Mouse (Mus musculus) limb, embryonic 14.5 days (tissue): ENCODE data around the gene Grip1. TPM values are rescaled to one million over a fixed set of nuclear protein-coding genes. Genes with fewer than 3 reads are reported as not detected.

Experiments used
- ATAC-seq: fragments of 200-750 bp; cut with Nextera tagmentation; 2 replicates; pipeline ENCODE4 v1.8.0; 2017; ENCODE audit warnings: low read depth, moderate number of reproducible peaks, moderate TSS enrichment; ENCODE audit not compliant: low FRiP score
- DNase-seq: peaks from one replicate; pipeline ENCODE4 v3.0.0-alpha.2; 2015; ENCODE audit warnings: low spot score
- H3K27ac ChIP-seq: fragments of 300-500 bp; sonication (generic); replicated peaks from 2 replicates; pipeline ENCODE4 v1.5.1; 2014; ENCODE audit warnings: low read depth, mild to moderate bottlenecking, low read length, moderate library complexity, mixed read lengths
- H3K27me3 ChIP-seq: fragments of 300-500 bp; sonication (generic); 2 replicates; pipeline ENCODE4 v1.6.1; 2014; ENCODE audit warnings: low read length, mixed read lengths; ENCODE audit not compliant: control insufficient read depth, insufficient read depth
- H3K36me3 ChIP-seq: fragments of 300-500 bp; sonication (generic); 2 replicates; pipeline ENCODE4 v1.6.1; 2014; ENCODE audit warnings: mild to moderate bottlenecking, low read length, moderate library complexity, mixed read lengths; ENCODE audit not compliant: control insufficient read depth, insufficient read depth
- H3K4me1 ChIP-seq: fragments of 300-500 bp; sonication (generic); 2 replicates; pipeline ENCODE4 v1.6.1; 2014; ENCODE audit warnings: antibody characterized with exemption, low read length, mixed read lengths; ENCODE audit not compliant: control insufficient read depth, insufficient read depth
- H3K4me2 ChIP-seq: fragments of 300-500 bp; sonication (generic); replicated peaks from 2 replicates; pipeline ENCODE4 v1.6.1; 2014; ENCODE audit warnings: low read depth, mild to moderate bottlenecking, low read length, moderate library complexity; ENCODE audit not compliant: severe bottlenecking
- H3K4me3 ChIP-seq: fragments of 300-500 bp; sonication (generic); replicated peaks from 2 replicates; pipeline ENCODE4 v1.5.1; 2014; ENCODE audit warnings: low read length
- H3K9ac ChIP-seq: fragments of 300-500 bp; sonication (generic); 2 replicates; pipeline ENCODE4 v1.6.1; 2014; ENCODE audit warnings: mild to moderate bottlenecking, low read depth, low read length, moderate library complexity; ENCODE audit not compliant: severe bottlenecking
- H3K9me3 ChIP-seq: fragments of 300-500 bp; sonication (generic); 2 replicates; pipeline ENCODE4 v1.6.1; 2016; ENCODE audit warnings: low read length; ENCODE audit not compliant: control insufficient read depth
- POLR2A ChIP-seq: fragments of 200-500 bp; IDR thresholded peaks from 2 replicates; pipeline ENCODE4 v1.8.0; 2012; ENCODE audit warnings: inconsistent platforms, mild to moderate bottlenecking, moderate library complexity, borderline replicate concordance; ENCODE audit not compliant: insufficient read depth, insufficient read length; ENCODE audit errors: extremely low read depth
- WGBS: fragments of 180-500 bp; shearing (Covaris S2); extraction: QIAGEN DNeasy Blood & Tissue Kit; methylation state at CpG from one replicate; pipeline ENCODE4 v1.1.7; 2014; 5-methylcytosine and 5-hydroxymethylcytosine counted together
- polyA plus RNA-seq, 2 experiments: library from polyadenylated mRNA; depleted of rRNA in 1 of 2; stranded (reverse) in 1 of 2; unstranded in 1 of 2; fragments of >200 nt; fragmentation: Nextera tagmentation in 1 of 2; extraction: Ambion mirVana in 1 of 2; gene quantifications; 2 replicates each; pipeline versions ENCODE4 v1.2.1 to v1.2.3; 2012 to 2014

Gene Grip1
- polyA plus RNA-seq, 2 experiments, result 5.9 to 7.6 TPM

DNA sequence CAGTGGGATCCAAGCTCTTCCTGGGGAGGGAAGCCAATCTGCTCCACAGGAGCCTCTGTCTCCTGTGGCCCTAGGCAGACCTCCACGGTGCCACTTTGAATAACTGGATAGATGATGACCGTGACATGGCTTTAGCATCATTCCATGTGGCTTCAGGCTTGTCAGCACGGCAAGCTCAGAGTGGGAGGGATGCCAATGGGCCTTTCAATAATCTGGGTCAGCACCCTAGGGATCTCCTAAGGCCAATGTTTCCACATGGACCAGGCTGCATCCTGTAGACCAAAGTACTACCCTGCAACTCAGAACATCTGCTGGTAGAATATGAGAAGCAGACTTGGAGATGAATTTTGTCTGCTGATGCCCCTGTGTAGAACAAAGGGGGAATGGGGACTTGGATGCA lies 414.1 kb downstream of the Grip1 start:
- no peak overlapping the region for H3K9ac ChIP-seq
- peaks cover 4% of the 10 kb centered on the region for H3K9me3 ChIP-seq
- WGBS, result 78% methylated on average over 3 of the region's 3 CpGs
- H3K27ac ChIP-seq, result no peak overlapping the region
- H3K27me3 ChIP-seq, result no peaks in the 10 kb centered on the region
- H3K4me1 ChIP-seq, result 0 out of 2 replicates have a peak, but pooled peaks cover 3% of the 10 kb centered on the region
- no peak for TF ChIP-seq POLR2A
- no peak overlapping the region for H3K4me2 ChIP-seq
- H3K36me3 ChIP-seq, result no peaks in the 10 kb centered on the region
- no peak for DNase-seq
- no peak overlapping the region for H3K4me3 ChIP-seq
- no peak for ATAC-seq

DNA sequence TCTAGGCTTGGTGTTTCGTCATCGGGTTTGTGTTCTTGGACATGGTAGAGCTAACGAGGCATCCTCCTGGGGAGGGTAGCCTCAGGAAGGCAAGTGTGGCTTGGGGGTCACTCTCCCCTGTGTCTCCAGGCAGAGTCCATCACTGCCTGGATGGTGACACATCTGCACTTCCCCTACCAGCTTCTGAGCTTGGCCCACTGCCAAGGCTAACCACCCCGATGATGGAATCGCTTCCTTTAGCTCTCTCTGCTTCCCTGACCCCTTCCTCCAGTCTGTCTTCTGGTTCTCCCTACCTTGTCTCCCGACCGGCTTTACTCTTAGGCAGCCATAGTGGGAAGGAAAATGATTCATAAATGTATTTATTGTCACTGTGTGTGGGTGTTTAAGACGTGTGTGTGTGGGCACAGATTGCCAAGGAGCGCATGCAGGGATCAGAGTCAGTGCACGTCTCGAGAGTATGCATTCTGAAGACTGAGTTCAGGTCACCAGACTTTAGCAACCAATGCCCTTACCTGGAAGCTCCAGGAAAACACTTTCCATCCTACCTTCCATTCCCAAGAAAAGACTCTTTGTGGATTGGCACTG lies 415.5 kb downstream of the Grip1 start:
- no peaks in the 10 kb centered on the region for H3K36me3 ChIP-seq
- ATAC-seq, result no peak
- 84% methylated on average over 11 of the region's 11 CpGs for WGBS
- no peak overlapping the region for H3K27ac ChIP-seq
- no peak overlapping the region for H3K4me2 ChIP-seq
- 0 out of 2 replicates have a peak, but pooled peaks cover 3% of the 10 kb centered on the region for H3K4me1 ChIP-seq
- DNase-seq, result no peak
- no peak overlapping the region for H3K9ac ChIP-seq
- peaks cover 4% of the 10 kb centered on the region for H3K9me3 ChIP-seq
- H3K27me3 ChIP-seq, result no peaks in the 10 kb centered on the region
- no peak for TF ChIP-seq POLR2A
- H3K4me3 ChIP-seq, result no peak overlapping the region

DNA sequence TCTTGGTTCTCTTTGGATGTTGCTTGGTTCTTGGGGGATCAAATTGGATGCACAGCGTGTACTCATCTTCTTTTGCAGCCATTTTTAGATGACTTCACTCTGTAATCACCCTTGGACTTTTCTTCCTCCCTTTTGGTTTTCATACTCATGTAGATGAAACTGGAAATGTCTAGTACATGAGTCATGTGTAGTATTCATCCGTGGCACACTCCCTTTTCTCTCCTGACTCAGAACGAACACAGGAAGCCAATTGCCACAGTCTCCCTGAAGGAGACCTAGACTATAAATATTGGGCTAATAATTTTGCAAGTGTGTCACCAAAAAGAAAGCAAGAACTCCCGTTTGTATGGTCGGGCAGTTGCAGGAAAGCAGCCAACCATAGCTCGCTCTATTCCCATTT lies 423.1 kb downstream of the Grip1 start:
- Histone ChIP-seq H3K4me1 (0 out of 2 replicates have a peak, but pooled peaks cover 3% of the 10 kb centered on the region), H3K9me3 (no peaks in the 10 kb centered on the region), H3K36me3 (no peaks in the 10 kb centered on the region), H3K4me2 (no peak overlapping the region), H3K9ac (no peak overlapping the region), H3K27me3 (no peaks in the 10 kb centered on the region), H3K27ac (no peak overlapping the region), H3K4me3 (no peak overlapping the region)
- DNase-seq (no peak), ATAC-seq (no peak)
- 79% methylated on average over 6 of the region's 6 CpGs for WGBS
- TF ChIP-seq POLR2A, result no peak

DNA sequence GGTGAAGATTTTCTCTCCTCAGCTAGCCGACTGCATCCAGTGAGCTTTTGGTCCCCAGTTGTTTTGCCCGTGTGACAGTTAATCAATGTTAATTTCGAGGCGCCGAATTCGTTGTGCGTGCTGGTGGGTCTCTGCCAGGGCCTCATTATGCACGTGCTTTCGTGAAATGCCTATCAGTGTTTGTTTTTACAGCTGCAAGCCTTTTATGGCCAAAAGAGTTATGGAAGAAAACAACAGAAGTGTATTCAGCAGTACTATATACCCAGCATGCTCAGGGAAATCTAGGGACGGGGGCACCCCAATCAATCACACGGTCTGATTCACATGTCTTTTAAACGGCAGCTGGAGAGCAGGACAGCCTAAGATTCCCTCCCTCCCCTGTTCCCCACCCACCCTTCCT lies 424.7 kb downstream of the Grip1 start:
- H3K9ac ChIP-seq, result no peak overlapping the region
- H3K4me2 ChIP-seq, result no peak overlapping the region
- TF ChIP-seq POLR2A, result no peak
- no peaks in the 10 kb centered on the region for H3K4me1 ChIP-seq
- H3K4me3 ChIP-seq, result no peak overlapping the region
- no peaks in the 10 kb centered on the region for H3K9me3 ChIP-seq
- 39% methylated on average over 12 of the region's 12 CpGs for WGBS
- H3K27ac ChIP-seq, result no peak overlapping the region
- no peaks in the 10 kb centered on the region for H3K36me3 ChIP-seq
- DNase-seq (no peak), ATAC-seq (no peak)
- H3K27me3 ChIP-seq, result no peaks in the 10 kb centered on the region

DNA sequence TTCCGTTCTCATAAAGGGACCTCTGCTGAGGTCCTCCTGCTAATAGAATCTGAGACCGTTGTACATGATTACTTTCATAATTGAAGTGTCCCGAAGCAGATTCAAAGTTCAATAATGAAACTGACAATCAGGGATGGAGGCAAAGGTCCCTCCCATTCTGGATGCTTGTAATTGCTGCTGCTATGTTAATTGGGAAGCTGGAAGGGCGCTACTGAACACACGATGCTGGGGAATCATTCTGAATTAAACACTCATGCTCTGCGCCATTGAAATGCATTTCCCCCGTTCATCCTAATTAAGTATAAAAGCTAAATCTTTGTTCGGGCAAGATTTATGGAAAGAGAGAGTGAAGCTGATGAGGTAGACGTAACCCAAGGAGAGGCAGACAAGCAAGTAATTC lies 431.0 kb downstream of the Grip1 start:
- H3K27me3 ChIP-seq, result no peaks in the 10 kb centered on the region
- H3K27ac ChIP-seq, result no peak overlapping the region
- no peaks in the 10 kb centered on the region for H3K9me3 ChIP-seq
- H3K36me3 ChIP-seq, result no peaks in the 10 kb centered on the region
- ATAC-seq (no peak), DNase-seq (no peak)
- H3K4me1 ChIP-seq, result no peaks in the 10 kb centered on the region
- no peak overlapping the region for H3K4me2 ChIP-seq
- H3K9ac ChIP-seq, result no peak overlapping the region
- WGBS, result 65% methylated on average over 9 of the region's 9 CpGs
- no peak overlapping the region for H3K4me3 ChIP-seq
- TF ChIP-seq POLR2A, result no peak

DNA sequence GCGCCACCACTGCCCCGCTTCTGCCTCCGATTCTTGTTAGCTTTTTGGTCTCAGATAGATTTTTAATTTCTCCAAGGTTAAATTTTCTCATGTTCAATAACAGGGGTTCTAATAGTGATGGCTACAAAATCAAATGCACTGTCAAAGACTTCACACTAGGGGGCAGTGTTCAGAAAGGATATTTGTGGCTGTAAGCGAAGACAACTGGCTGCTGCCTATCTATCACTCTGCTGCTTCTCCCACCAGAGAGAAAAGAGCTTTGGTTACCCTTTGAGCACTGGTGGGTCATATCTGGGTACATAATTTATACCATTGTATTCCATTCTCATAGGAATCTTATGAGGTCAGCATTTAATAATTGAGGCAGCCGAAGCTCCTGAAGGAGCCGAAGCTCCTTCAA lies 431.9 kb downstream of the Grip1 start:
- WGBS, result 84% methylated on average over 6 of the region's 6 CpGs
- H3K36me3 ChIP-seq, result no peaks in the 10 kb centered on the region
- H3K27ac ChIP-seq, result no peak overlapping the region
- H3K4me3 ChIP-seq, result no peak overlapping the region
- no peaks in the 10 kb centered on the region for H3K27me3 ChIP-seq
- H3K4me1 ChIP-seq, result no peaks in the 10 kb centered on the region
- TF ChIP-seq POLR2A, result no peak
- no peak overlapping the region for H3K4me2 ChIP-seq
- H3K9me3 ChIP-seq, result no peaks in the 10 kb centered on the region
- DNase-seq (no peak), ATAC-seq (no peak)
- no peak overlapping the region for H3K9ac ChIP-seq
